Mouse (Mus musculus): ENCODE data around the gene Rpl12. TPM values are rescaled to one million over a fixed set of nuclear protein-coding genes. Genes with fewer than 3 reads are reported as not detected.
"Not testable (repeated sequence)": the region's sequence is repeated elsewhere in the genome, so short reads cannot be mapped to it uniquely, and the experiment has no call there.

The Rpl12 gene
- total RNA-seq, 2 experiments from 2014 or later, result 97.3 to 116 TPM

- DNase-seq (ENCODE audit: low spot score in 2 of 2), result no peak
Observed at GRCm38 (mm10) chr2:32979675-32980074, 18.3 kb downstream of the Rpl12 start.

DNA sequence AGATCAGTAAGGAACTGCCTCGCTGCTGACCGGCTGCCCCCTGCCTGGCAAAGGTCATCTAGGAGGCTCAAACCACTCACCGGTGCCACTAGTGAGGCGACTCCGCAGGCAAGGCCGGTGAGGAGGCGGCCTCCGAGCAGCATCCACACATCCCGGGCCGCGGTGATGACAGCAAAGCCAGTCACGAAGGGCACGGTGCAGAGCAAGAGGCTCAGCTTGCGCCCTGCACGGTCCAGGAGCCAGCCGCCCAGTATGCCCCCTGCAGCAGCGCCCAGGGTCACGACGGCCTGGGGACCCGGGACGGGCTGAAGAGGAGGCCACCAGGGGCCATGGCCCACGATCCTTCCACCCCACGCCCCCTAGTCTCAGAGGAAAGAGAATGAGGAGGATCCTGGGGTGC lies 19.9 kb downstream of the Rpl12 start:
- DNase-seq (ENCODE audit: low spot score in 2 of 2), result no peak

- DNase-seq (ENCODE audit: low spot score in 2 of 2), result peak; percentile 92 to 95
Observed at GRCm38 (mm10) chr2:32981725-32982271, 20.4 kb downstream of the Rpl12 start, which contains the start of gene Slc2a8. Gene Slc2a8 (minus strand): TSS chr2:32982083.

DNA sequence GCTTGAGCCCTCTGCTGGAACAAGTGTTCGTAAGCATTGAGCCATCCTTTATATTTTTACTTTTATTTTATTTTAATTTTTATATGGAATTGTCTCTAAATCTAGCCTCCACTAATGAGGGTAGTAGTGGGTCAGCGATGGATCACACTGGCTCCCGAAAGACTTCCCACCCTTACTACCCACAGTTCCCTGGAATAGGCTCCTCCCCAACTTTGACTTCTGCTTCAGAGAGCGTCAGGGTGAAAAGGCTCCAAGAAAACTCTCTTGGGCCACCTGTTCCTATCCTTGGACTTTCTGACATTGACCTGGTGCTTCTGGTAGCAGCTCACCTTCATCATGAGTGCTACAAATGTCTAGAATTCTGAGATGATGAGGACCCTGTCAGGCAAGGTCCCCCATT lies 21.3 kb downstream of the Rpl12 start:
- DNase-seq (ENCODE audit: low spot score in 2 of 2), result no peak

DNA sequence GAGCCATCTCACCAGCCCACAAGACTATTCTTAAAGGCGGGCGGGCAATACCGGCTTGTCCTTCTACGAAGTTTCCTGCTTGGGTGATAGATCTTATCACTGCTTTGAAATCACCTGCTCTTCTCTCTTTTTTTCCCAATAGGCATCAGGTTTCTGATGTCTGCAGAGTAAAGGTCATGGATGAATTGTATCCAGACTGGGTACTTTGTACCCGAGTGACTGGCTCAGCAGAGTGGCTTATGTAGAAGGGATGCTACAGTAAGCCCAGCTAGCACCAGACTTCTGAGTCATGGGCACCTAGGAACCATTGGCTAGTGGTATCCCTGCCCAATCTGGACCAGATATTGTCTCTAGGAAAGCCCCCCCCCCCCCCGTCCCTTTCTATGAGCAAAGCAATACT lies 22.3 kb downstream of the Rpl12 start:
- DNase-seq (ENCODE audit: low spot score in 2 of 2), result no peak

- DNase-seq (ENCODE audit: low spot score in 2 of 2), result no peak
Observed at GRCm38 (mm10) chr2:32985844-32986243, 24.5 kb downstream of the Rpl12 start.

- DNase-seq (ENCODE audit: low spot score in 2 of 2), result no peak
Observed at GRCm38 (mm10) chr2:32989376-32989775, 28.0 kb downstream of the Rpl12 start.

GRCm38 (mm10) chr2:32990167-32990832 lies 28.9 kb downstream of the Rpl12 start:
- no peak for DNase-seq (ENCODE audit: low spot score in 2 of 2)

DNA sequence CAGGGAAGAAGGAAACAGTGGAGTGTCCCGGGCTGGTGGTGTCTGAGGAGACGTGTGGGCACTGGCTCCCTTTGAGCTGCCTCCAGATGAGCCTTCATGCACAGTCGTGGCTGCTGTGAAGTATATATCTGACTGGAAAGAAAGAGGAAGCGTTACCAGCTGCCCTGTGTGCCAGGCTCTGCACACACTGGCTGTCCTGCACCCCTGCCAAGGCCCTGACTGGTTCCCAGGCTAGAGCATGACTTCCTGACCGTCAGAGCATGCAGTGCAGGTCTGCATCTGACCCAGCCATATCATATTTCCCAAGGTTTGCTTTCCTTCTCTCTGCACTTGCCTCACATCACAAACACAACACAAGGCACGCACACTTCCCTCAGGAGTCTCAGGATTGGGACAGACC lies 30.8 kb downstream of the Rpl12 start:
- DNase-seq (ENCODE audit: low spot score in 2 of 2), result no peak

- no peak for DNase-seq (ENCODE audit: low spot score in 2 of 2)
Observed at GRCm38 (mm10) chr2:32997081-32997480, 35.7 kb downstream of the Rpl12 start.

- DNase-seq (ENCODE audit: low spot score in 2 of 2), result no peak
Observed at GRCm38 (mm10) chr2:32997792-32998191, 36.4 kb downstream of the Rpl12 start.

GRCm38 (mm10) chr2:32999752-33000151 lies 38.4 kb downstream of the Rpl12 start:
- DNase-seq (ENCODE audit: low spot score in 2 of 2), result no peak

DNA sequence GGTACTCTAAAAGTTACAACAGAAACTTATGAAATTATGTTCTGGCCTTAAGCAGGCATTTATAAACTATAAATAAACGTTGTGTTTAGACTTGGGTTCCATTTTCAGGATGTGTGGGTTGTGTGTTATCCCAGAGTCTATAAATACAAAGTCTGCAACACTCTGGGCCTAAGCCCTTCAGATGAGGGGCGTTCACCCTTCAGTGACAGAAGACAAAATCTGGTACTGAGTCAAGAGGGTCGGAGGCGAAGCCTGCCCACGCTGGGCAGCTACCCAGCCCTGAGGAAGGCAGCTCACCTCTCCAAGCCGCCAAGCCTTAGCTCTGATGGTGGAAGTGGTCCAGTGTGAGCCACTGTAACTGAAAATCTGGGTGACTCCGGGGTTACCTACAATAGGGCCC lies 40.8 kb downstream of the Rpl12 start:
- DNase-seq (ENCODE audit: low spot score in 2 of 2), result no peak

- peak in 1 of 2 experiments; percentile 55 for DNase-seq (ENCODE audit: low spot score in 2 of 2)
Observed at GRCm38 (mm10) chr2:33005041-33005440, 43.7 kb downstream of the Rpl12 start.

DNA sequence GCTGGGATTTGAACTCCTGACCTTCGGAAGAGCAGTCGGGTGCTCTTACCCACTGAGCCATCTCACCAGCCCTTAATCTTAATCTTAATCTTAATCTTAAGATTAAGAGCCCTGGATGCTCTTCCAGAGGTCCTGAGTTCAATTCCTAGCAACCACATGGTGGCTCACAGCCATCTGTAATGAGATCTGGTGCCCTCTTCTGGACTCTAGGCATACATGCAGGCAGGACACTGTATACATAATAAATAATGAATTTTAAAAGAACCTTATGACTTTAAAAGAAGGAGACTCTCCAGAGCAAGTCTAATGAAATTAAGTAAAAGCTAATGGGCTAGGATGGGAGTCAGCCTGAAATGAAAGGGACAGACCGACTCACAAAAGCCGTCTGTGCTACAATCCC lies 47.7 kb downstream of the Rpl12 start:
- not testable (repeated sequence) for DNase-seq (ENCODE audit: low spot score in 2 of 2)

GRCm38 (mm10) chr2:33014877-33015276 lies 53.5 kb downstream of the Rpl12 start:
- DNase-seq (ENCODE audit: low spot score in 2 of 2), result peak; percentile 49 to 75

Other genes starting within 250 kb of the Rpl12 start
- 100 to 1,000 TPM; 119 to 123 TPM for gene Cdk9, start 248.5 kb upstream of the Rpl12 start, total RNA-seq (2021)
- gene Sh2d3c, start 240.5 kb upstream of the Rpl12 start, total RNA-seq (2021), result 10 to 100 TPM; 16.6 to 19.4 TPM
- 1 to 10 TPM; 1.5 to 1.8 TPM for gene 6330409D20Rik, start 220.5 kb upstream of the Rpl12 start, total RNA-seq (2021)
- gene Tor2a, start 204.3 kb upstream of the Rpl12 start, total RNA-seq (2021), result 10 to 100 TPM; 30.2 to 32.1 TPM
- gene Ttc16, start 185.9 kb upstream of the Rpl12 start, total RNA-seq (2021), result 1 to 10 TPM in 1 of 2 experiments, under 1 TPM in 1; 0.94 to 1.2 TPM
- 1 to 10 TPM; 6.0 to 7.5 TPM for gene Ptrh1, start 185.8 kb upstream of the Rpl12 start, total RNA-seq (2021)
- gene Cfap157, start 177.1 kb upstream of the Rpl12 start, total RNA-seq (2021), result 1 to 10 TPM; 1.5 to 1.7 TPM
- 100 to 1,000 TPM; 613 to 617 TPM for gene Stxbp1, start 114.3 kb upstream of the Rpl12 start, total RNA-seq (2021)
- gene Fam129b, start 85.4 kb upstream of the Rpl12 start, total RNA-seq (2021), result 10 to 100 TPM; 18.0 to 21.1 TPM
- gene Lrsam1, start 55 bp downstream of the Rpl12 start, total RNA-seq (2021), result 10 to 100 TPM; 30.3 to 38.7 TPM
- 10 to 100 TPM; 20.5 to 20.7 TPM for gene Slc2a8, start 20.5 kb downstream of the Rpl12 start, total RNA-seq (2021)
- gene Garnl3, start 170.1 kb downstream of the Rpl12 start, total RNA-seq (2021), result 10 to 100 TPM; 28.7 to 37.6 TPM

Measured in layer of hippocampus, adult 18-20 months (tissue).